Mouse (Mus musculus): ENCODE results near the gene Topors. TPM values are rescaled to one million over a fixed set of nuclear protein-coding genes. Genes with fewer than 3 reads are reported as not detected.
"Not testable (repeated sequence)": the region's sequence is repeated elsewhere in the genome, so short reads cannot be mapped to it uniquely, and the experiment has no call there.

Topors gene
- polyA plus RNA-seq (2012; ENCODE audit: insufficient read depth, insufficient read length, missing spikeins): 23.5 and 25.5 TPM in 2 replicates

GRCm38 (mm10) chr4:40269430-40270032, at the start of gene Topors, which contains the start of gene Smim27:
Gene Topors (minus strand): TSS chr4:40269850.
Gene Smim27 (plus strand): TSS chr4:40269579.
- H3K4me3 ChIP-seq (ENCODE audit: insufficient read depth, low read length): peak within 1 kb of the TSS; percentile 75
- TF ChIP-seq POLR2A (IDR thresholded peaks at IDR 0.05; ENCODE audit: borderline replicate concordance, low read depth, low read length) (no peak), CTCF (IDR thresholded peaks at IDR 0.05; ENCODE audit: low read depth, low read length) (no peak)
- peak within 1 kb of the TSS; percentile 95 for H3K27ac ChIP-seq (ENCODE audit: insufficient read depth, low read depth, low read length)
- peaks cover 8% of the 10 kb centered on the region; the same call in 1 of the 2 replicates for H3K4me1 ChIP-seq (ENCODE audit: control insufficient read depth, insufficient read depth, low read length)

- Histone ChIP-seq H3K4me1 (ENCODE audit: control insufficient read depth, insufficient read depth, low read length) (peaks cover 8% of the 10 kb centered on the region), H3K27ac (ENCODE audit: insufficient read depth, low read depth, low read length) (no peak overlapping the region), H3K4me3 (ENCODE audit: insufficient read depth, low read length) (no peak overlapping the region)
- TF ChIP-seq POLR2A (IDR thresholded peaks at IDR 0.05; ENCODE audit: borderline replicate concordance, low read depth, low read length) (no peak), CTCF (IDR thresholded peaks at IDR 0.05; ENCODE audit: low read depth, low read length) (no peak)
Observed at GRCm38 (mm10) chr4:40317404-40317803, 47.8 kb upstream of the Topors start.

GRCm38 (mm10) chr4:40313026-40313425, 43.4 kb upstream of the Topors start:
- TF ChIP-seq POLR2A (IDR thresholded peaks at IDR 0.05; ENCODE audit: borderline replicate concordance, low read depth, low read length): no peak
- TF ChIP-seq CTCF (IDR thresholded peaks at IDR 0.05; ENCODE audit: low read depth, low read length): no peak
- no peak overlapping the region for H3K4me3 ChIP-seq (ENCODE audit: insufficient read depth, low read length)
- H3K4me1 ChIP-seq (ENCODE audit: control insufficient read depth, insufficient read depth, low read length): peaks cover 15% of the 10 kb centered on the region
- H3K27ac ChIP-seq (ENCODE audit: insufficient read depth, low read depth, low read length): peak overlapping the region; percentile 52

GRCm38 (mm10) chr4:40312213-40312612, 42.6 kb upstream of the Topors start:
- TF ChIP-seq CTCF (IDR thresholded peaks at IDR 0.05; ENCODE audit: low read depth, low read length) (no peak), POLR2A (IDR thresholded peaks at IDR 0.05; ENCODE audit: borderline replicate concordance, low read depth, low read length) (no peak)
- Histone ChIP-seq H3K4me1 (ENCODE audit: control insufficient read depth, insufficient read depth, low read length) (peaks cover 15% of the 10 kb centered on the region), H3K27ac (ENCODE audit: insufficient read depth, low read depth, low read length) (no peak overlapping the region), H3K4me3 (ENCODE audit: insufficient read depth, low read length) (no peak overlapping the region)

GRCm38 (mm10) chr4:40310796-40311383, 41.2 kb upstream of the Topors start:
- Histone ChIP-seq H3K4me1 (ENCODE audit: control insufficient read depth, insufficient read depth, low read length) (peaks cover 15% of the 10 kb centered on the region), H3K4me3 (ENCODE audit: insufficient read depth, low read length) (no peak overlapping the region), H3K27ac (ENCODE audit: insufficient read depth, low read depth, low read length) (no peak overlapping the region)
- TF ChIP-seq POLR2A (IDR thresholded peaks at IDR 0.05; ENCODE audit: borderline replicate concordance, low read depth, low read length): no peak
- no peak for TF ChIP-seq CTCF (IDR thresholded peaks at IDR 0.05; ENCODE audit: low read depth, low read length)

- H3K4me1 ChIP-seq (ENCODE audit: control insufficient read depth, insufficient read depth, low read length): peaks cover 15% of the 10 kb centered on the region
- no peak overlapping the region for H3K27ac ChIP-seq (ENCODE audit: insufficient read depth, low read depth, low read length)
- TF ChIP-seq CTCF (IDR thresholded peaks at IDR 0.05; ENCODE audit: low read depth, low read length): no peak
- TF ChIP-seq POLR2A (IDR thresholded peaks at IDR 0.05; ENCODE audit: borderline replicate concordance, low read depth, low read length): no peak
- no peak overlapping the region for H3K4me3 ChIP-seq (ENCODE audit: insufficient read depth, low read length)
Observed at GRCm38 (mm10) chr4:40309682-40310081, 40.0 kb upstream of the Topors start.

- TF ChIP-seq CTCF (IDR thresholded peaks at IDR 0.05; ENCODE audit: low read depth, low read length): no peak
- no peak for TF ChIP-seq POLR2A (IDR thresholded peaks at IDR 0.05; ENCODE audit: borderline replicate concordance, low read depth, low read length)
- H3K27ac ChIP-seq (ENCODE audit: insufficient read depth, low read depth, low read length): no peak overlapping the region
- peaks cover 3% of the 10 kb centered on the region for H3K4me1 ChIP-seq (ENCODE audit: control insufficient read depth, insufficient read depth, low read length)
- no peak overlapping the region for H3K4me3 ChIP-seq (ENCODE audit: insufficient read depth, low read length)
Observed at GRCm38 (mm10) chr4:40302445-40303125, 32.9 kb upstream of the Topors start.

- TF ChIP-seq CTCF (IDR thresholded peaks at IDR 0.05; ENCODE audit: low read depth, low read length) (peak; percentile 44; the same call in 1 of the 2 replicates), POLR2A (IDR thresholded peaks at IDR 0.05; ENCODE audit: borderline replicate concordance, low read depth, low read length) (no peak)
- Histone ChIP-seq H3K27ac (ENCODE audit: insufficient read depth, low read depth, low read length) (no peak overlapping the region), H3K4me3 (ENCODE audit: insufficient read depth, low read length) (peak overlapping the region; percentile 15; the same call in 1 of the 2 replicates), H3K4me1 (ENCODE audit: control insufficient read depth, insufficient read depth, low read length) (peaks cover 3% of the 10 kb centered on the region)
Observed at GRCm38 (mm10) chr4:40301076-40301789, 31.6 kb upstream of the Topors start.

GRCm38 (mm10) chr4:40299169-40299568, 29.5 kb upstream of the Topors start:
- TF ChIP-seq CTCF (IDR thresholded peaks at IDR 0.05; ENCODE audit: low read depth, low read length) (no peak), POLR2A (IDR thresholded peaks at IDR 0.05; ENCODE audit: borderline replicate concordance, low read depth, low read length) (no peak)
- peaks cover 3% of the 10 kb centered on the region for H3K4me1 ChIP-seq (ENCODE audit: control insufficient read depth, insufficient read depth, low read length)
- H3K4me3 ChIP-seq (ENCODE audit: insufficient read depth, low read length): no peak overlapping the region
- no peak overlapping the region for H3K27ac ChIP-seq (ENCODE audit: insufficient read depth, low read depth, low read length)

- not testable (repeated sequence) for H3K4me1 ChIP-seq (ENCODE audit: control insufficient read depth, insufficient read depth, low read length); H3K27ac ChIP-seq (ENCODE audit: insufficient read depth, low read depth, low read length); H3K4me3 ChIP-seq (ENCODE audit: insufficient read depth, low read length)
Observed at GRCm38 (mm10) chr4:40291511-40291910, 21.9 kb upstream of the Topors start.
